Mouse (Mus musculus): ENCODE data around the gene Rnpep. TPM values are rescaled to one million over a fixed set of nuclear protein-coding genes. Genes with fewer than 3 reads are reported as not detected.

Rnpep gene
- polyA plus RNA-seq, 1 experiment from 2014 or later, result 95.3 TPM

DNA sequence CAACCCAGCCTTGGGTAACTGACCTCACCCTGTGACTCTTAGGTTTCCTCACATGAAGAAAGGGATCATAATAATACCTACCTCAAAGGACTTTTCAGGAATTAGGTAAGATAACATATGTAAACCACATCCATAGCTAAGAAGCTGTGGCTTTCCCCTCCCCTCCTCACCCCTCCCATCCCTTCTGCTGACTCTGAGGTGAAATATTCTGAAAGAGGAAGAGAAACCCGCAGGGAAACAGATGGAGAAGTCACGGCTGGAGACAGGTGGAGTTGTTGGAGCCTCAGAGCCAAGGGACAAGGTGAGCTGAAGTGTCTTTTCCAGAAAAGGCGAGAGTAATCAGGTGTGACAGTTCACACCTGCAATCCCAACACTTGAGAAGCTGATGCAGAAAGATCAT is 59.7 kb downstream of the Rnpep start:
- H3K9ac ChIP-seq, result no peak overlapping the region
- H3K9me3 ChIP-seq, result no peaks in the 10 kb centered on the region
- ATAC-seq (ENCODE audit: low FRiP score, low read depth), result no peak
- no peaks in the 10 kb centered on the region for H3K4me1 ChIP-seq
- no peak overlapping the region for H3K4me2 ChIP-seq (replicated peaks)
- no peaks in the 10 kb centered on the region for H3K36me3 ChIP-seq
- H3K27me3 ChIP-seq, result no peaks in the 10 kb centered on the region
- H3K27ac ChIP-seq, result no peak overlapping the region
- 76% methylated on average over 3 of the region's 3 CpGs for WGBS
- no peak overlapping the region for H3K4me3 ChIP-seq

DNA sequence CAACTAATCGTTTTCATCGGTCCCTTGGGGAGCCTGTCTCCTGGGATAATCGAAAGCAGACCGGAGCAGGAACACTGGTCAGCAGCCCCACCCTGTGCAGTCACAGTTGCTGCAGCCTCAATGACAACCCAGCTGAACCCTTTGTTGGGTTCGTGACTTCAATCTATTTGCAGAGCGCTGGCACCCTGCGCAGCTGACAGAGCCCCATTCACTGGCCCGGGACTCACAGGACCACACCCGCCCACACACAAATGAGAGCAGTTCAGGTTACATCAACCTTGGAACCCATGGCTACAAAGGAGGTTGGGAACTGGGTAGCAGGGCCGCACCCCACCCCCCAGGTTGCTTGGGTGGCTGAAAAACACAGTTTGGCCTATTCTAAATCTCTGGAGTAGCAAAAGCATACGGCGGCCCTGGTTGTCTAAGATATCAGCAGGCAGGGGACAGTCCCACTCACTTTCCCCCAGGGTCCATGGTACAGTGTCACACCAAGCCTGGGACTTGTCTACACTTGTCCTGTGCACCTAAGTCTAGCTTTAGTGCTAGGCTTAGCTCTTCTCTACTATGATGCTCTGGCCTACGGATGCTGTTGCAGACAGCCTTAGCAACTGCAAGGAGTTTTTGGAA is 66.2 kb downstream of the Rnpep start:
- no peak for ATAC-seq (ENCODE audit: low FRiP score, low read depth)
- Histone ChIP-seq H3K27ac (no peak overlapping the region), H3K9ac (no peak overlapping the region), H3K4me3 (no peak overlapping the region), H3K4me2 (replicated peaks) (no peak overlapping the region), H3K27me3 (no peaks in the 10 kb centered on the region), H3K9me3 (no peaks in the 10 kb centered on the region), H3K4me1 (0 out of 2 replicates have a peak, but pooled peaks cover 5% of the 10 kb centered on the region), H3K36me3 (no peaks in the 10 kb centered on the region)
- 50% methylated on average over 13 of the region's 13 CpGs for WGBS

DNA sequence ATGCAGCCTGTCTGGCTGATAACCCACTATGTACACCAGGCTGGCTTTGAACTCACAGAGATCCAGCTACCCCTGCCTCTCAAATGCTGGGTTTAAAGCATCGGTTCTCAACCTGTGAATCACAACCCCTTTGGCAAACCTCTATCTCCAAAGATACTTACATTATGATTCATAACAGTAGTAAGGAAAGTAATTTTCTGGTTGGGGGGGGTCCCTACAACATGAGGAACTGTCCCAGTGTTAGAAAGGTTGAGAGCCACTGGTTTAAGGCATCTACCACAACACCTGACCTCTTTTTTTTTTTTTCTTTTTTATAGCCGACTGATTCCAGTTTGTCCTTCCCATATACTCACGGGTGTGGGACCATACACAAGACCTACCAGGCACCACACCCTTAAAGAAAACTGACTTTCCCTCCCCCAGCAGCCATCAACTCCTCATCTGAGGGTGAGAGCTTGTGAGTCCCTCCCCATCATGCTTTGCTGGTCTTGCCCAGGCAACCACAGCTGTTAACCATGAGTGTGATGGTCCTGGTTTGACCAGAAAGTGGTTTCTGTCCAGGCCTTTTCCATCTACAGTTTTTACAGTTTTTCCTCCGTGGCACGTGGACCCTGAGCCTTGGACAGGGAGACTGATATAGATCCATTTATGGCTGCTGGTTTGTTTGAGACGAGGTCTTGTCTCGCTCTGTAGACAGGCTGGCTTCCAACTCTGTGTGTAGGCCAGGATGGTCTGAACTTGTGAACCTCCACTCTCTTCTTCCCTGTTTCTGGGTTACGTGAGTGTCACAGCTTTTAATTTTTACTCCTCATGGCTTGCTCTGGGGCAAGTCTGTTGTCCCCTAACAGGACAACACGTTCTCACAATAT is 69.9 kb downstream of the Rnpep start:
- Histone ChIP-seq H3K4me2 (replicated peaks) (no peak overlapping the region), H3K4me3 (no peak overlapping the region), H3K9me3 (no peaks in the 10 kb centered on the region), H3K27me3 (no peaks in the 10 kb centered on the region), H3K36me3 (no peaks in the 10 kb centered on the region), H3K9ac (no peak overlapping the region), H3K27ac (no peak overlapping the region), H3K4me1 (0 out of 2 replicates have a peak, but pooled peaks cover 5% of the 10 kb centered on the region)
- 83% methylated on average over 9 of the region's 9 CpGs for WGBS
- ATAC-seq (ENCODE audit: low FRiP score, low read depth), result no peak

Other genes starting within 250 kb of the Rnpep start
- 2.7 and 2.8 TPM in 2 replicates for gene Lgr6, start 178.8 kb downstream of the Rnpep start, polyA plus RNA-seq (2015; fragmentation: Nextera tagmentation; extraction: Ambion mirVana)
- gene Ptpn7, start 151.4 kb downstream of the Rnpep start, polyA plus RNA-seq (2015; fragmentation: Nextera tagmentation; extraction: Ambion mirVana), result 2.3 TPM in 2 replicates
- gene Arl8a, start 137.3 kb downstream of the Rnpep start, polyA plus RNA-seq (2015; fragmentation: Nextera tagmentation; extraction: Ambion mirVana), result 61.8 and 67.1 TPM in 2 replicates
- gene Gpr37l1, start 116.4 kb downstream of the Rnpep start, polyA plus RNA-seq (2015; fragmentation: Nextera tagmentation; extraction: Ambion mirVana), result 0.06 TPM in 1 of 2 replicates, not detected in the other
- 3.4 and 4.2 TPM in 2 replicates for gene Elf3, start 25.5 kb downstream of the Rnpep start, polyA plus RNA-seq (2015; fragmentation: Nextera tagmentation; extraction: Ambion mirVana)
- gene Timm17a, start 29.7 kb upstream of the Rnpep start, polyA plus RNA-seq (2015; fragmentation: Nextera tagmentation; extraction: Ambion mirVana), result 183 and 185 TPM in 2 replicates
- 0.37 and 0.54 TPM in 2 replicates for gene Lmod1, start 40.7 kb upstream of the Rnpep start, polyA plus RNA-seq (2015; fragmentation: Nextera tagmentation; extraction: Ambion mirVana)
- 39.4 and 39.9 TPM in 2 replicates for gene Shisa4, start 91.2 kb upstream of the Rnpep start, polyA plus RNA-seq (2015; fragmentation: Nextera tagmentation; extraction: Ambion mirVana)
- 155 and 156 TPM in 2 replicates for gene Ipo9, start 146.4 kb upstream of the Rnpep start, polyA plus RNA-seq (2015; fragmentation: Nextera tagmentation; extraction: Ambion mirVana)